Mouse (Mus musculus): Measurements from ENCODE around the gene Dock8.

- TF ChIP-seq GATA1 (IDR thresholded peaks at IDR 0.05; ENCODE audit: low read length) (no peak), TAL1 (IDR thresholded peaks at IDR 0.05; ENCODE audit: low read length) (no peak)
These were observed 180.7 kb downstream of the Dock8 start for GRCm38 (mm10) chr19:25180024-25180423.

Measured in erythroblast, embryonic 14.5 days (primary cell).